Mouse (Mus musculus) NIH3T3 (cell line): ENCODE measurements around the gene Adat3.

Source experiments
- DNase-seq: peaks from one replicate; pipeline ENCODE4 v3.0.0-alpha.2; 2012; ENCODE audit warnings: low read depth

Adat3 gene

DNA sequence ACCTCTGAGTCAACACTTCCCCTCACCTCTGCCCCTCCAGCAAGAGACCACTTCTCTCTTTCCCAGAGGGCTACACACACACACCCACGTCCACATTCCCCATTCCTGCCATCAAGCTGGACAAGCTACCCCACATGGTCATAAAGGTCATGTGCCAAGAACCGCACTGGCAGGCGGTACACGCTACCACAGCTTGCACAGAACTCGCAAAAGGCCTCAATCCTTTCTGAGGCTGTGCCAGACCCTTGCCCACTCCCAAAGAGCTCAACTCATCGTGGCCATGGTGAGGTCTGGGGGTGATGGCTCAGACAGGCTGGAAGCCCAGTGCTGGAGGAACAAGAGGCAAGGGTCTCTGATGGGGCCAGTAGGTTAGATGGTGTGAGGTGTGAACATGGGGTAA is 52.2 kb downstream of the Adat3 start:
- no peak for DNase-seq

- DNase-seq = no peak
Observed at GRCm38 (mm10) chr10:80655406-80656129, 52.9 kb downstream of the Adat3 start.

GRCm38 (mm10) chr10:80656130-80656862 is 53.6 kb downstream of the Adat3 start:
- DNase-seq = peak; percentile 100

- DNase-seq = no peak
Observed at GRCm38 (mm10) chr10:80656863-80657623, 54.4 kb downstream of the Adat3 start, which contains the start of gene Btbd2. Gene Btbd2 (minus strand): TSS chr10:80657071.
